Mouse (Mus musculus) mouse trophoblast stem cell (cell line): ENCODE measurements around the gene Dot1l.
"Not testable (repeated sequence)": the region's sequence is repeated elsewhere in the genome, so short reads cannot be mapped to it uniquely, and the experiment has no call there.

Experiments used
- in situ Hi-C, 2 experiments: fragments of 300-500 bp; cut with MseI, MboI; formaldehyde crosslinking; loops; 2 replicates in 1 of 2; 3 replicates in 1 of 2; pipeline ENCODE4 v1.15.1; 2025

The Dot1l gene

DNA sequence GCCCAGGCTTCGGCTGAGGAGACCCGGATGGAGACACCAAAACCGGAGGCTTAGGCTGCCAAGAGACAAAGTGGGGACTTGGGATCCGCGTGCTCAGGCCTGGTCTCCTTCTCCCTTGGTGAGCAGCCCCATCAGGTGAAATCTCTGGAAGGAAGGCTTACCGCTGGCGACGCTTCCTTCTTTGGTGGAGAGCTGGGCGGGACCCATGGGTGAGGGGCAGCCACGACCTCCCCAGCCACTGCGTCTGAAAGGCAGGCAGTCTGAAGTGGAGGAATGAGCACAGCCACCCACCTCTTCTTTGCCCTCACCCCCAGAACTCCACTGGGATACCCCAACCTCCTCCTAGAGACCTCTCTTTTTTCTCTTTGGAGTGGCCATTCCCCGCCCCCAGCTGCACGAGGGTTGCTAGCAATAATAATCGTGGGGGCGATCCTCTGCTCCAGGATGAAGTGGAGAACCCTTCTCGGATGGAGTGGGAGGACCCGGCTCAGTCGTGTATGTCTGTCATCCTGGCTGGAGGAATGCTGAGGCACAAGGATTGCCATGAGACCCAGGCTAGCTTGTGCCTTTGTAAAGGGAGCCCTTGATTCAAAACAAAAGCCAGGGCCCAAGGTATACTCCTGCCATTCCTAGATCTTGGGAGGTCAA, 54.1 kb downstream of the Dot1l start:
- in situ Hi-C loops, result no loop called here

GRCm38 (mm10) chr10:80810084-80810483, 55.1 kb downstream of the Dot1l start:
- in situ Hi-C loops, result no loop called here

GRCm38 (mm10) chr10:80812391-80813041, 57.5 kb downstream of the Dot1l start:
- in situ Hi-C loops, result no loop called here

- in situ Hi-C loops, result no loop called here
Measured at GRCm38 (mm10) chr10:80813366-80813765, 58.4 kb downstream of the Dot1l start, which contains the start of gene Jsrp1. Gene Jsrp1, minus strand, starts transcription at chr10:80813498.

DNA sequence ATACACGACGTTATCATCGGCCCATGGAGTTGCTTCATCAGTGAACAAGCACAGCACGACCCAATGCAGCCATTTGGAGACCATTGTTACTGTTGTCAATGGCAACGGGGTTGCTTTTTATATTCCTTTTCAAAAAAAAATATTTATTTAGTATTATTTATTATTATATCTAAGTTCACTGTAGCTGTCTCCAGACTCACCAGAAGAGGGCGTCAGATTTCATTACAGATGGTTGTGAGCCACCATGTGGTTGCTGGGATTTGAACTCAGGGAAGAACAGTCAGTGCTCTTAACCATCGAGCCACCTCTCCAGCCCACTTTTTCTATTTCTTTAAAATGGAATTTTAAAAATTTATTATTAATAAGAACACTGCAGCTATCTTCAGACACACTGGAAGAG, 59.8 kb downstream of the Dot1l start:
- in situ Hi-C loops, result no loop called here

DNA sequence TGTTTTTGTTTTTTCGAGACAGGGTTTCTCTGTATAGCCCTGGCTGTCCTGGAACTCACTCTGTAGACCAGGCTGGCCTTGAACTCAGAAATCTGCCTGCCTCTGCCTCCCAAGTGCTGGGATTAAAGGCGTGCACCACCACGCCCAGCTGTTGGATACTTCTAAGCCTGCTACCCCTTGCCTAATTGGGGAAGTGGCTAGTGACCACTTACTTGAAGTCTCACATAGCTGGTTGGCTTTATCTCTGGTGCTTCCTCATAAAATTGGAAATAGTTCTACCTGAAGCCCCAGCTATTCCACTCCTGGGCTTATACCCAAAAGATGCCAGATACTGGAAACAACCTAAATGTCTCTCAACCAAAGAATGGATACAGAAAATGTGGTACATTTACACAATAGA, 61.3 kb downstream of the Dot1l start:
- in situ Hi-C loops, result not testable (repeated sequence)

GRCm38 (mm10) chr10:80817164-80817563, 62.2 kb downstream of the Dot1l start:
- in situ Hi-C loops, result no loop called here

- in situ Hi-C loops, result not testable (repeated sequence)
Measured at GRCm38 (mm10) chr10:80817955-80818354, 62.9 kb downstream of the Dot1l start.

- in situ Hi-C loops, result no loop called here
Measured at GRCm38 (mm10) chr10:80818599-80819281, 63.7 kb downstream of the Dot1l start.

GRCm38 (mm10) chr10:80819406-80819805, 64.4 kb downstream of the Dot1l start:
- in situ Hi-C loops, result no loop called here

DNA sequence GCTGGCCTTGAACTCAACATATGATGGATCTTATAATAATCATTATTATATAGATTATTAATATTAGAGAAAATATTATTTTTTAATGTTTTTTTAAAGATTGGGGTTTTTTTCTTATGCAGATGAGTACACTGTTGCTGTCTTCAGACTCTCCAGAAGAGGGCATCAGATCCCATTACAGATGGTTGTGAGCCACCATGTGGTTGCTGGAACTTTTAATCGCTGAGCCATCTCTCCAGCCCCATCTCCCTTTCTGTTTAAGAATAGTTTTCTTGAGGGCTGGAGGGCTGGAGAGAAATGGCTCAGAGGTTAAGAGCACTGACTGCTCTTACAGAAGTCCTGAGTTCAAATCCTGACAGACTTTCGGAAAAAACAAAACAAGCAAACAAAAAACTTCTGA, 67.0 kb downstream of the Dot1l start:
- in situ Hi-C loops, result loop anchor here in 1 of 2 experiments (5.0 kb wide), 1 partner anchor 60 kb away; no protein-coding TSS in a partner anchor

DNA sequence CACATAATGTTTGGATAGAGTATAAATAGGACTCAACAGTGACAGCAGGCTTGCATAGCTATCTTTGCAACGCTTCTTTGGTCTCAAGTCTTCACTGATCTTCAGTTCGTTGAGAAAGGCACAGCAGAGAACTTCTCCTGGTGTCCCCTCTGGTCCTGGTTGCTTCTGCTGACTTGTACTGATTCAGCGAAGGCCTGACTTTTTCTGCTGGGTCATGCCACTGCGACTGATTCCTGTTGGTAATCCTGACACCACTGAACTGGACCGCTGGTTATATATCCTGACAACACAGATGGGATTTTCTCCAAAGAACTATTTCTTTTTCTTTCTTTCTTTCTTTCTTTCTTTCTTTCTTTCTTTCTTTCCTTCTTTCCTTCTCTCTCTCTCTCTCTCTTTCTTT, 67.5 kb downstream of the Dot1l start:
- in situ Hi-C loops, result loop anchor here in 1 of 2 experiments (5.0 kb wide), 1 partner anchor 60 kb away; no protein-coding TSS in a partner anchor

DNA sequence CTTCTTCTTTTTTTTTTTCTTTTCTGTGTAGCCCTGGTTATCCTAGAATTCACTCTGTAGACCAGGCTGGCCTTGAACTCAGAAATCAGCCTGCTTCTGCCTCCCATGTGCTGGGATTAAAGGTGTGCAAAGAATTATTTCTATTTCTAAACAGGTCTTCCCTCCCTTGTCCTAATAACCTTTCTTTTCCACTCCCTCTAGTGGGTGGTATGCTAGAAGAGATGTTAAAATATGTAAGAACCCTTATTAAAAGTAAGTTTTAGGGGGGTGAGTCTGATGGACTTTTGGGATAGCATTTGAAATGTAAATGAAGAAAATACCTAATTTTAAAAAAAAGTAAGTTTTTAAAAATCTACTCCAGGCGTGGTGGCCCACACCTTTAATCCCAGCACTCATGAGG, 68.3 kb downstream of the Dot1l start:
- in situ Hi-C loops, result loop anchor here in 1 of 2 experiments (5.0 kb wide), 1 partner anchor 59 kb away; no protein-coding TSS in a partner anchor

DNA sequence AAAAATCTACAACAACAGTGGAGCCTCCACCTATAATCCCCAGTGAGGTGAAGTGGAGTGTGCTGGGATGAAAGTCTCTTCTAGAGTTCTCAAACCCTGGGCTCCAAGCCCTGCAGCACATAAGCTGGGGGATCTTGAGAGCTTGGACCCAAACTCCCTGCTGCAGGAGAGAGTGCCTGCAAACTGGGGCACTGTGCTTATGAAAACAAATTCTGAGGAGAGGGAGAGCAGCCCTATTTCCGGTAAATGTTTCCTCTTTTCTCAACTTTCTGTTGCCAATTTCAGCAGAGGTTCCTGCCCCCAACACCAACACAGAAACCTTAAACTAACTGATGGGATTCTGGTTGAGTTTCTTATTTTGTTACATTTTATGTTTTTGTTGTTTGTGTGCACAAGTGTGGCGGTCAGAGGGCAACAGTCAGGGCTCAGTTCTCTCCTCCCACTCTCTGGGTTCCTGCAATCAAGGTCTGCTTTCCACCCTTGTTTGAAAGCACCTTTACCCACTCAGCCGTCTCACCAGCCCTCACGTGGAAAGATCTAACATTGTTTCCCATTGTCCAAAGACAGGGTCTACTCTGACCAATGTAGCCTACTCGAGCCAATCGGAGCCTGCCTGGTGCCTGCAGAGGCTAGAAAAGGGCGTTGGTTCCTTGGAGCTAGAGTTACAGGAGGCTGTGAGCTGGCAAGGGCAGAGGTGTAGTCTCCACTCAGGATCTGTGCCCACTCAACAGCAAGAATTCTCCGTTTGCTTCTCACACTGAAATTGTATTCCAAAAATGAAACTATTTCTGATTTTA, 69.0 kb downstream of the Dot1l start:
- in situ Hi-C loops, result loop anchor here in 1 of 2 experiments (5.0 kb wide), 1 partner anchor 58 kb away; no protein-coding TSS in a partner anchor

DNA sequence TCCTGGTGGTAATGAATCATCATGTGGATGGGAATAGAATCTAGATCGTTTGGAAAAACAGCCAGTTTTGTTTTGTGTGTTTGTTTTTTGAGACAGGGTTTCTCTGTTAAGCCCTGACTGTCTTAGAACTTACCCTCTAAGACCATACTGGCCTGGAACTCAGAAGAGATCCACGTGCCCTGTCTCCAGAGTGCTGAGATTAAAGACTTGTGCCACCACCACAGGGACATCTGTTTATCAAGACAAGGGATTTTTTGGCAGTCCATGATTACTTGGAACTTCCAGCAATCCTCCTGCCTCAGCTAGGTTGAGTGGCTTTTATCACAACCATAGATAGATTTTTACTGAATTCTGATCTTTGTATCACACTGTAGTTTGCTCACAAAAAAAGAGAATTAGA, 69.8 kb downstream of the Dot1l start:
- in situ Hi-C loops, result loop anchor here (5.0 kb wide), 2 partner anchors 52 to 57 kb away; no protein-coding TSS in a partner anchor

DNA sequence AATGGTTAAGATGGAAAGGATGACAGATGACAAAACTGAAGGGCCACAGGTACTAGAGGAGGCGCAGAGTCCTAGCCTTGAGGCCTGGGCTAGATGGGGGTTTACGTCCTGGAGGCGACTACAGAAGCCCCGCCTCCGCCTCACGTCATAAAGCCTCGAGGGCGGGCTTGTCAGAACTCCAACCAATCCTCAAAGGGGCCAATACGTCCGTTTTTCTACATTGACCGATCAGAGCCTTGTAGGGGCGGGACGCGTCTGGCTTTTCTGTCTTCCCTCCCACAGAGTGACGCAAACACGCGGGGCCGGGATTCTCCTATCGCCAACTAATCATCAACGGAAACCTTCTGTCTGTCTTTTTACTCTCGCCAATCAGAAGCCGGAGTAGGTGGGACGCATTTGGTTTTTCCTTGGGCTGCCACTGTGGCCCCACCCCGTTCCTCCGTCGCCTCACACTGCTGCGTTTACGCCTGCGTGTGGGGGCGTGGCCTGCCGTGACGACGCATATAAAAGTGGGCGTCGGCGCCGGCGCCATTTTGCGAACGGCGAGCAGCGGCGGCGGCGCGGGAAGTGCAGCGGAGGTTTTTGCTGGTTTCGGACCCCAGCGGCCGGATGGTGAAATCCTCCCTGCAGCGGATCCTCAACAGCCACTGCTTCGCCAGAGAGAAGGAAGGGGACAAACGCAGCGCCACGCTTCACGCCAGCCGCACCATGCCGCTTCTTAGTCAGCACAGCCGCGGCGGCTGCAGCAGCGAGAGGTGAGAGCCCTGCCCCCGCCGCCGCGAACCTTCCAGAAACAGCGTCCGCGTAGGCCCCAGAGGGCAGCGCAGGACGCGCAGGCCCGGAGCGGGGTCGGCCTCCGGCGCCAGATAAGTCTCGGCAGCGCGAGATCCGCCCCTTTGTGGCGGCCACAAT, 71.4 kb downstream of the Dot1l start, which contains the start of gene Oaz1:
Gene Oaz1 (plus strand): TSS at position 506 of the 912 bp plus-strand sequence.
- in situ Hi-C loops, result loop anchor here in 1 of 2 experiments (5.0 kb wide), 1 partner anchor 51 kb away; no protein-coding TSS in a partner anchor

- in situ Hi-C loops, result loop anchor here in 1 of 2 experiments (5.0 kb wide), 1 partner anchor 50 kb away; no protein-coding TSS in a partner anchor
Measured at GRCm38 (mm10) chr10:80827063-80827869, 72.3 kb downstream of the Dot1l start.

DNA sequence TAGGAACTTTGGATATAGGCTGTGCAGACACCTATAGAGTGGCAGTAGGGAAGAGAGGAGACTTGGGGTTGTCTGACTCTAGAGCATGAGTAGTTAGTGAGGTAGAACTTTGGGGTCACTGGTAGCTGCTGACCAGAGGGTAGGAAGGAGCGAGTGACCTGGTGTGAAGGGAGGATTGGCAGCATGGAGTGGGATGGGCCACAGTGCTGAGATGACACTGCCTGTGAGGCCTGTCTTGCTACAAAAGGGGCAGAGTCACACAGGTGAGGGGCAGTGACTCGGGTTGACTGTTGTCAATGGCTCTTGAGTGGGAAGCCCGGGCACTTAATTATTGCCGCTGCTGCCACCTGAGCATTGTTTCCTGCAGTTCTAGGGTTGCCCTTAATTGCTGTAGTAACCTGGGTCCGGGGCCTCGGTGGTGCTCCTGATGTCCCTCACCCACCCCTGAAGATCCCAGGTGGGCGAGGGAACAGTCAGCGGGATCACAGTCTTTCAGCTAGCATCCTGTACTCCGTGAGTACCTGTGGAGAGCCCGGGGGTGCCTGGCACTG, 72.9 kb downstream of the Dot1l start:
- in situ Hi-C loops, result loop anchor here in 1 of 2 experiments (5.0 kb wide), 1 partner anchor 49 kb away; no protein-coding TSS in a partner anchor

DNA sequence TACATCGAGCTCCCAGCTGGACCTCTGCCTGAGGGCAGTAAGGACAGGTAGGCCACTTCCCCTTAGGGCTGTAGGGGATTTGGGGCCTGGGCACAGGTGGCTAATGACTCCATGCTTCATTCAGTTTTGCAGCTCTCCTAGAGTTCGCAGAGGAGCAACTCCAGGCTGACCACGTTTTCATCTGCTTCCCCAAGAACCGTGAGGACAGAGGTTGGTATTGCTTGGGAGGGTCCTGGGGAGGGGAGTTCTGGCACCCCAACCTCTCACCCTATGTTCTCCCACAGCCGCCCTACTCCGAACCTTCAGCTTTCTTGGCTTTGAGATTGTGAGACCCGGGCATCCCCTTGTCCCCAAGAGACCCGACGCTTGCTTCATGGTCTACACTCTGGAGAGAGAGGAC, 73.6 kb downstream of the Dot1l start:
- in situ Hi-C loops, result loop anchor here in 1 of 2 experiments (5.0 kb wide), 1 partner anchor 49 kb away; no protein-coding TSS in a partner anchor
